Mouse (Mus musculus) layer of hippocampus, adult 2 months (tissue): ENCODE results near the gene Bloc1s1. TPM values are rescaled to one million over a fixed set of nuclear protein-coding genes. Genes with fewer than 3 reads are reported as not detected.

ENCODE experiments used
- DNase-seq, 2 experiments: peaks; one replicate each; pipeline ENCODE4 v3.0.0; 2022; ENCODE audit warnings: low spot score in 2 of 2
- H3K27ac ChIP-seq: fragments of 200-600 bp; 2 replicates; pipeline ENCODE4 v1.8.1; 2022
- H3K4me3 ChIP-seq: fragments of 200-600 bp; 2 replicates; pipeline ENCODE4 v1.8.1; 2022; ENCODE audit warnings: mild to moderate bottlenecking
- CTCF ChIP-seq: fragments of 200-600 bp; conservative IDR thresholded peaks from 2 replicates; pipeline ENCODE4 v1.8.1; 2022; ENCODE audit warnings: antibody characterized with exemption, mild to moderate bottlenecking, moderate library complexity
- total RNA-seq, 2 experiments: library from RNA; stranded (reverse); gene quantifications; 2 replicates each; pipeline ENCODE4 v1.2.3; 2021

The Bloc1s1 gene
- total RNA-seq, 2 experiments from 2014 or later: 88.5 to 102 TPM

DNA sequence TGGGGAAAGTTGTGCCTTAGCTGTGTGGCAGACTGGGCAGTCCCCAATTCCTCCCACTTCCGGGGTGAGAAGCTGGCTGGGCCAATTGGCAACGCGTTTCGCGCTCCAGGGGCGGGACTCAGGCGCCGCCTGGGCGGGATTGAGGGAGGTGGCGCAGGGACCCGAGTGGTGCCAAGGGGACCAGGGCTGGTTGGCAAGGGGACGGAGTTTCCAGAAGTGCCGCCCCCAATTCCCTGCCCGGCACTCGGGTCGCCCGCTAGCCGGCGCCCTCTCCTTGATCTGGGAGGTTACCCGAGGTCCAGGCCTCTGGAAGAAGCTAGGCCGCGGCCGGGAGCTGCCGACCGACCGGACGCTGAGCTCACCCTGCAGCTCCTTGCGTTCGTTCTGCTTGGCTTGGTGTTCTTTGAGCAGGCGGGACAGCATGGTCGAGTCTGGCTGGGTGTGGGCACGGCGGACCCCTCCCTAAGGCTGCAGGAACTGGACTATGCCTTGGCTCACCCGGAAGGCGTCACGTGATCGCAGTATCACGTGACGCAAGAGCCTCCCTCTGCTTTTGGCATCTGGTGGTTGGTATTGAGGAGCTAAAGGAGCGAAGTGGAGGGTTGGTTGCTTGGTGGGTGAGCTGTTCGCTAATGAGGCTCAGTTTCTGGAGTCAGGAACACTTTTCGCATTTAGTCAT lies 683 bp downstream of the Bloc1s1 start:
- peak; percentile 96 to 97 for DNase-seq
- Histone ChIP-seq H3K27ac (peak overlapping the region; percentile 98), H3K4me3 (peak overlapping the region; percentile 84)
- peak; percentile 71 for TF ChIP-seq CTCF

DNA sequence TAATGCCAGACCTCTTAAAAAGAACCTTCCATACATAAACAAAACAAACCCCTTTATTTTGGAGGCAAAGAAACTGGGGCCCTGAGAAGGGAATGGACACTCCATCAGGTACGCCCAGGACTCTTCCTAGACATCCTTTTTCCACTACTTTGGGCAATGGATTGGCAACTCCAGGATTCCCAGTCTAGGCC lies 1.1 kb downstream of the Bloc1s1 start, which contains the start of gene Rdh5:
Gene Rdh5, minus strand, starts transcription at position 67 of the 191 bp plus-strand sequence.
- H3K27ac ChIP-seq: peak within 1 kb of the TSS; percentile 98
- TF ChIP-seq CTCF: no peak
- DNase-seq: no peak
- peak within 1 kb of the TSS; percentile 84 for H3K4me3 ChIP-seq

DNA sequence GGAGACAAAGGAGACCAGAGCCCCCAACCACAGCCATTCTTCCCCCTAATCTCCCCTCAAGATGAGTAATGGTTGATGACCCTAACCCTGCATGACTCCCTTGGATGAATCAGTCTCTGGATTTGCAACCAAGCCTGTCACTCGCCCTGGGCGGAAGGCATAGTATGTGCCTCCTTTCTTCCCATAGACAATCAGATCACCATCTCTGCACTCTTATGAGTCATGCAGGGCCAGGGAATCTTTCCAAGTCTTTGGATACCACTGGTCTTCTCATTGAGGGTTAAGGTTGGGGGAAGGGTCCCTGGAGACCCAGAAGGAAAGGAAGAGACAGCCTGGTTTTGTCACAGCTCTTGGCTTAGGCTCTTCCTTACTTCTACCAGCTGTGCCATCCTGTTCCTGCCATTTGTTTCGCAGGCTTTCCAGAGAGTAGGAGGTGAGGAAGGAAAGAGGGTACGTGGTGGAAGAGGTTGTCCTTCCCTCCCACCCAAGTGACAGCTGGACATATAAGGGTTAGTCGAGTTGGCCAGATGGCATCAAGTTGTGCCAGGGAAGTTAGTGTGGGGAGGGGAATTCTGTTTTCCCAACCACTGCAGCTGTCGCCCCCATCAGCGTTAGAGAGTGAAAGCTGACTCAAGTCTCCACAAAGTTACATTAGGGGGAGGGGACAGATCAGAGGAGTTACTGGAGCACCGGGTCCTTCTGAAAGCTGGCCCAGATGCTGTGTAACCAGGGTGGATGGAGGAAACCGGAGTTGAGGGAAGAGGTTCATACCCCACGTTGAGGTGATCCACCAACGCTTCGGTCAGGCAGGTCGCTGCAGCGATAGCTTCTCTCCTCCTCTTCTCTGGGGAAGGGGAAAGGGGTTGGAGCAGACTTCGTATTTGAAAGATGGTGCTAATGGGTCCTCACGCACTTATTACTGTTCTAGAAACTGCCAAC lies 1.7 kb downstream of the Bloc1s1 start:
- H3K27ac ChIP-seq: peak overlapping the region; percentile 98
- H3K4me3 ChIP-seq: peak overlapping the region; percentile 84
- no peak for TF ChIP-seq CTCF
- peak in 1 of 2 experiments; percentile 37 for DNase-seq

DNA sequence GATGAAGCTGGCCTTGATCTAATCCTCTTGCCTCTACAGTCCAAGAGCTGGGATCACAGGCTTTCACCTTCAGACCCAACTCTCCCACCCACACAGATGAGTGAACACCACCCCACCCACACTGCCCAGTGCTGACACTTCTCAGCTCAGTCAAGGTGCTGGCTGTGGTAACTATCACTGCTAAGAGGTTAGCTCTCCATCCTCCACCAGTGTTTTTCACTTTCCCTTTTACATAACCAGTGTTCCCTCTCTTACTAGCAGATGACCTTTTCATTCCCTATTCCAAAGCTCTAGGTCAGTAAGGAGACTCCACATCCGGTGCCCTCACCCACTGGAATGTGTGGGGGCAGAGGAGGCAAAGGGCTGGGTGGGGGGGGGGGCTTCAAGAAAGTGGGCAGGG lies 2.6 kb downstream of the Bloc1s1 start:
- Histone ChIP-seq H3K4me3 (no peak overlapping the region), H3K27ac (peak overlapping the region; percentile 98; the same call in 1 of the 2 replicates)
- DNase-seq: no peak
- no peak for TF ChIP-seq CTCF

DNA sequence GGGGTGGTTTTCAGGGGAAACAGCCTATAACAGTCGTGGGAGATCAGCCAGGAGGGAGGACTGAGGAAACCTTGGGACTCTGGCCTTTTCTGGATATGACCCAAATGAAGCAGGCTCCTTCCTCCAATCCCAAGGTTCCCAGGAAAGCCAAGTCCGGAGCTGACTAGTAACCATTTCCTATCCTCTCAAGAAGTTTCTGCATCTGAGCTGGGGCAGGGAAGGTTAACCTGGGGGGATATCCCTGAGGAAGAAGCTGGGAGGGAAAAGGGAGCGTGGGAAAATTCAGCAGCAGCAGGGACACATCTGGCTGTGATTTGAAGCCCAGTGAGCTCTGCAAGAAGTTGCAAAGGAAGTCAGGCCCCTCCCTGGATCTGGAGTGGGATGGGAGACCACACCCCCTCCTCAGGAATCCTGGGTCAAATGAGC lies 3.1 kb downstream of the Bloc1s1 start:
- no peak for TF ChIP-seq CTCF
- Histone ChIP-seq H3K4me3 (no peak overlapping the region), H3K27ac (peak overlapping the region; percentile 98)
- no peak for DNase-seq

DNA sequence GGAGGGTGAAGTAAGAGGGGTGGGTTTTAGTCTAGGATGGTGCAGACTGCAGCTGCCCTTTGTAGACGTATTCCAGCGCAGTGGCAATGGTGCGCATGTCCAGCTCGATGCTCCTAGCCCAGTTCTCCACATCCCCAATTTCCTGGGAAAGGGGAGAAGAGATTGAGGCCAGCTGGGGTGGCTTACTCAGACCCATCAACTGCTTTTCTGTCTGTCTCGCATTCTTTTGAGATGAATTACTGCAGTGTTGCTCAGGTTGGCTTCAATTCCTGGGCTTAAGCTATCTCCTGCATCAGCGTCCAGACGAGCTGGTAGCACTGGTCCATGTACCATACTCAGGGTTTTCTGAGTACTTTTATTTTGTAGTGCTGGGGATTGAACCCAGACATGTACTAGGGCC lies 3.9 kb downstream of the Bloc1s1 start:
- Histone ChIP-seq H3K4me3 (no peak overlapping the region), H3K27ac (peak overlapping the region; percentile 98)
- DNase-seq: no peak
- no peak for TF ChIP-seq CTCF

DNA sequence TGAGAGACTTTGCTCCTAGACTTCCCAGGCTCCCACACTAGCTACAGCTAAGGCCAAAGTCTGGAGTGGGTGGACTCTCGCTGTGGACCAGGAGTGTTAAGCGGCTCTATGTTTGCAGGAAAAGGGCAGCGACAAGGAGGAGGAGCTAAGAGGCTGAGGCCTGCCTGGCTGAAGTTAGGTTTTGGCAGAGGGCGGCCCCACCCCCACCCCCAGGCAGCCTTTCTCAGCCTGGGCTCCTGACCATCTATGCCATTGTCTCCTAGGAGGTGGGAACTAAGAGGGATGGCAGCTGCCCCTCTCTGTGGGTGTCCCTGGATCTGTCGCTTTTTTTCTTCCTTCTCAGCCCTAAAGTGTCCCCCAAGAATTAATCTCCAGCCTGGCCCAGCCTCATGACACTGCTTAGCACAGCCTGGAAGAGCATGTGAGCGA lies 4.6 kb downstream of the Bloc1s1 start:
- Histone ChIP-seq H3K27ac (peak overlapping the region; percentile 98), H3K4me3 (no peak overlapping the region)
- no peak for TF ChIP-seq CTCF

DNA sequence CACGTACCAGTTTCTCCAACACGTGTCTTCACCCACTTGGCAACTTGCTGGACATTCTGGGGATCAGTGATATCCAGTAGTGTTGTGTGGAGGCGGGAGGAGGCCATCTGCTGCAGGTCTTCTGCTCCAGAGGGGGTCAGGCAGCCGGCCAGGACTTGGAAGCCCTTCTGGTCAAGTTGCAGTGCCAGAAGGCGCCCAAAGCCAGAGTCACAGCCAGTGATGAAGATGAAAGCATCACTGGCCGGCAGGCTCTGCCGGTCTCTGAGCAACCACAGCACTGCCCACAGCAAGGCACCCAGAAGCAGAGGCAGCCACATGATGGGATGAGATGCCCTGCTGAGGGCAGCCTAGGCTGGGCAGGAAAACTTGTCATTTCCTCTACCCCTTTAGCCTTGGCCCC lies 5.6 kb downstream of the Bloc1s1 start:
- DNase-seq: no peak
- Histone ChIP-seq H3K27ac (peak overlapping the region; percentile 98), H3K4me3 (no peak overlapping the region)
- no peak for TF ChIP-seq CTCF

More for the DNA sequence above, 4.6 kb downstream of the Bloc1s1 start:
- DNase-seq: no peak

DNA sequence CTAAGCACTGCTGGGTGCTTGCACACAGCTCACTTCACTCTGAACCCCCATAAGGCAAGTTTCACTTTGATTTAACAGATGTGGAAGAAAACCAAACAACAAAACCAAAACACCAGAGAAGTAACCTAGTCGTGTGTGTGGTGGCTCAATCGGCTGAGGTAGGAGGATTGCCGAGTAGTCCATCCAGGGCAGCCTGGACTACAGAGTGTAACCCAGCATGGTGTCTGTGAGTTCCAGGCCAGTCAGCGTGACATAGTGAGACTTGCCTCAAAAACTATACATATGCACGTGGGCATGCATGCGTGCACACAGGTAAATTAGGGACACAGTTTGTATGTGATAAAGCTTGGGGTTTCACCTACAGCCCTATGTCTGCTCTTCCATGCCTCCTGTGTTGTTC lies 6.4 kb downstream of the Bloc1s1 start:
- H3K27ac ChIP-seq: no peak overlapping the region
- H3K4me3 ChIP-seq: no peak overlapping the region
- TF ChIP-seq CTCF: no peak
- DNase-seq: no peak

DNA sequence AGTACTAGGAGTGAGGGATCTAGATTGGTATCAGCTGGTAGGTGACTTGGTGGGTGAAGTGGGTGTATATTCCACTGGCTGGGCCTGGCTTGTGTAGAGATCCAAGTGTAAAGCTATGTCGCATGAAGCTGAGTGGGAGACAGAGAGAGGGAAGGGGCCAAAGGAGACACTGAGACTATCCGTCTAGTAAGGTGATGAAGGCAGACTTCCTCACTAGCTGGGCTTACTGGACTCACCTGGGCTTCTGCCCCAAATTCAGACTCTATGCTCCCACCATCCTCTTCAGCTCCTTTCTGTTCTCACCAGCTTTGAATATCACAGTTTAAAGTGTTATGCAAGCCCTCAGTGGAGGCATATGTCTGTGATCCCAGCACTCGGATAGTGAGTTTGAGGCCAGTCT lies 7.2 kb downstream of the Bloc1s1 start:
- no peak for TF ChIP-seq CTCF
- no peak overlapping the region for H3K4me3 ChIP-seq
- 0 out of 2 replicates have a peak overlapping the region, but pooled peaks have one; percentile 24 for H3K27ac ChIP-seq
- no peak for DNase-seq

DNA sequence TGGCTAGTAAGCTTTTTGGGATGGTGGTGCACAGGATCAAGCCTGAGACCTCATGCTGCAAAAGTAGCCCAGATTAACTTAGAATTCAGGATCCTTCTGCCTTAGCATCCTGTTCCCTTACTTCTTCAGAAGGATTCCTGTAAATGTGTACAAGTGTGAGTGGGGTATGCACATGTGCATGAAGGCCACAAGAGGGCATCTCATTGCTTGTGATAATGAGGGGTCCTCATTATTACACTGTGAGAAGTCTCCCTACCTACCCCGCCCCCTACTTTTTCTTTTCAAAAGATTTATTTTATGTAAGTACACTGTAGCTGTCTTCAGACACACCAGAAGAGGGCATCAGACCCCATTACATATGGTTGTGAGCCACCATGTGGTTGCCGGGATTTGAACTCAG lies 8.3 kb downstream of the Bloc1s1 start:
- Histone ChIP-seq H3K27ac (no peak overlapping the region), H3K4me3 (no peak overlapping the region)
- DNase-seq: no peak
- peak; percentile 63 for TF ChIP-seq CTCF

DNA sequence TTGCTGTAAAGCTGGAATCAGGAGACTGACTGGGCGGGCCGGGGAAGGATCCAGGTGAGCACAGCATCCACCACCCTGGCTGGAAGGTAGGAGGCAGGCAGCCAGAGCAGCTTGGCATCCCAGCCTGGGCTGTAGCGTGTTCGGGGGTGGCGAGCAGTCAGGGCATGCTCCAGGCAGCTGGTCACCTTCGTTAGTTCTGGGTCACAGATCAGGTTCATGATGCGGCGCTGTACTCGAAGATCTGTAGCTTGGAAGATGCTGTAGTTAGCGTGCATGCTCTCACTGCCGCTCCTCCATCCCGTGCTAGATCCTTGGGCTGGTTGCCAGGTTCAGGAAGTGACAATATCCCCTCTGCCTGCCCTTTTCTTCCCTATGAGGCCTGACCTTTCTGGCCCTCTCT lies 10.1 kb downstream of the Bloc1s1 start:
- TF ChIP-seq CTCF: no peak
- no peak for DNase-seq
- H3K27ac ChIP-seq: no peak overlapping the region
- H3K4me3 ChIP-seq: no peak overlapping the region

DNA sequence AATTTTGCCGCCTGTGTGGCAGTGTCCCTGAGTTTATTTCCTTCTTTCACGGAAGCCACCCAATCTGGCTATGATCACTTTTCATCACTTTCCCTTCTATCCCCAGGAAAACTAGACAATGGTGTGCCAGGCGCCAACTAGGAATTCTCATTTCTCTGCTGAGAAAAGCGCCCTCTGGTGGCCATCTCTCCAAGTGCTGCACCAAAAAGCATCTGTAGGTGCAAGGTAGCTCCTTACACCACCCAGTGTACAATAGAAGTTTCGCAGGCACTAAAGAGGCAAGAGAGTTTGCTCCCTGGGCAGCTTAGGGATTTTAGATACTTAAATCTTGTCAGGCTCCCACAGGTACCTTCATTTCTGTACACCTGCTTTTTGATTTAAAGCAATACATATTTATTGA lies 10.6 kb downstream of the Bloc1s1 start:
- H3K4me3 ChIP-seq: no peak overlapping the region
- peak; percentile 98 for TF ChIP-seq CTCF
- no peak overlapping the region for H3K27ac ChIP-seq
- DNase-seq: peak; percentile 90 to 92
